ENCODE assay signal across 25 mouse cellular contexts in the genomic region with DNA sequence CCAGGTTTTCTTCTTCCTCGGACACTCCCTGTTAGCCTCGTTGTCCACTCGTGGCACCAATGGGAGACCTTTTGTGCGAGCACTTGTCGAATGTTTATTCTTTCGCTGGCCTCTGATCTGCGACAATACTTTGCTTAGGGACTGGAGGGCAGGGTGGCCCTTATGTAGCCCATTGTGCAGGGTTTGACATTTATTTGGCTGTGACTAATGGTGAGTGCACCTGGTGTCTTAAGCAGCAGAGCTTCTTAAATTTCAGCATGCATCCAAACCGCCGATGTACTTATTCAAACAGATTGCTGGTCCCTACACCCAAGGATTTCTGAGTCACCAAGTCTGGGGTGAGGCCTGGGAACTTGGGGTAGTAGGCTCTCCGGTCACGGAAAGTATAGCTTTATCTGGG.
A peak's percentile ranks its signal among the peaks of the same experiment; 100 is the strongest.
DNase-seq lines count a peak whose midpoint lies in the region; ATAC-seq lines count a peak whose summit lies in the region.
"Had no signal": no experiment of that assay in that cellular context is flagged by ENCODE, and none has a peak within 500 bp of the region (broad histone marks: within the 10 kb centered on the region; RNA-seq: fewer than 3 reads in every experiment).

No protein-coding gene starts in this region.

- no peak overlapping the region for H3K4me3 ChIP-seq in embryonic facial prominence, embryonic 14.5 days (ENCODE audit: low read depth, low read length)
- no peak overlapping the region for H3K4me3 ChIP-seq in embryonic facial prominence, embryonic 10.5 days
- H3K4me3 ChIP-seq in stomach, embryonic 14.5 days (ENCODE audit: low read depth, low read length): no peak overlapping the region
- no peak overlapping the region for H3K4me3 ChIP-seq in stomach, embryonic 16.5 days (replicated peaks; ENCODE audit: low read length)
- H3K4me3 ChIP-seq in hindbrain, embryonic 13.5 days: no peak overlapping the region
- H3K4me3 ChIP-seq: embryonic facial prominence, embryonic 12.5 days; embryonic facial prominence, embryonic 15.5 days; erythroblast, embryonic 14.5 days; forebrain, embryonic 10.5 days; forebrain, embryonic 12.5 days had no signal

- H3K9ac ChIP-seq in embryonic facial prominence, embryonic 14.5 days (ENCODE audit: low read depth, low read length): no peak overlapping the region
- H3K9ac ChIP-seq in stomach, embryonic 14.5 days (replicated peaks; ENCODE audit: low read depth, low read length): no peak overlapping the region
- no peak overlapping the region for H3K9ac ChIP-seq in stomach, embryonic 16.5 days (ENCODE audit: low read length)
- no peak overlapping the region for H3K9ac ChIP-seq in hindbrain, embryonic 13.5 days
- H3K9ac ChIP-seq: embryonic facial prominence, embryonic 12.5 days; embryonic facial prominence, embryonic 15.5 days; forebrain, embryonic 12.5 days had no signal

- 73% methylated on average over 11 of the region's 11 CpGs for WGBS in embryonic facial prominence, embryonic 14.5 days
- 77% methylated on average over 11 of the region's 11 CpGs for WGBS in embryonic facial prominence, embryonic 10.5 days
- WGBS in stomach, embryonic 14.5 days: 26% methylated on average over 11 of the region's 11 CpGs
- WGBS in stomach, embryonic 16.5 days: 28% methylated on average over 11 of the region's 11 CpGs
- WGBS in hindbrain, embryonic 13.5 days: 75% methylated on average over 11 of the region's 11 CpGs

- H3K4me2 ChIP-seq in embryonic facial prominence, embryonic 14.5 days (ENCODE audit: low read depth, low read length): no peak overlapping the region
- H3K4me2 ChIP-seq in stomach, embryonic 14.5 days (replicated peaks; ENCODE audit: low read depth, low read length): no peak overlapping the region
- no peak overlapping the region for H3K4me2 ChIP-seq in stomach, embryonic 16.5 days (ENCODE audit: low read depth, low read length)
- no peak overlapping the region for H3K4me2 ChIP-seq in hindbrain, embryonic 13.5 days
- H3K4me2 ChIP-seq: embryonic facial prominence, embryonic 12.5 days; embryonic facial prominence, embryonic 15.5 days; forebrain, embryonic 12.5 days had no signal

- peaks cover 31% of the 10 kb centered on the region for H3K4me1 ChIP-seq in embryonic facial prominence, embryonic 14.5 days (ENCODE audit: control insufficient read depth, insufficient read depth, low read length)
- peaks cover 46% of the 10 kb centered on the region for H3K4me1 ChIP-seq in embryonic facial prominence, embryonic 10.5 days
- H3K4me1 ChIP-seq in stomach, embryonic 14.5 days (ENCODE audit: control insufficient read depth, insufficient read depth, low read length): peaks cover 24% of the 10 kb centered on the region
- H3K4me1 ChIP-seq in stomach, embryonic 16.5 days (ENCODE audit: control insufficient read depth, insufficient read depth, low read length): peaks cover 7% of the 10 kb centered on the region
- H3K4me1 ChIP-seq in hindbrain, embryonic 13.5 days (replicated peaks): peaks cover 36% of the 10 kb centered on the region

- no peaks in the 10 kb centered on the region for H3K27me3 ChIP-seq in embryonic facial prominence, embryonic 14.5 days (replicated peaks; ENCODE audit: control insufficient read depth, insufficient read depth, low read length)
- no peaks in the 10 kb centered on the region; the same call in 1 of the 2 replicates for H3K27me3 ChIP-seq in embryonic facial prominence, embryonic 10.5 days (replicated peaks; ENCODE audit: low read depth, poor library complexity, severe bottlenecking)
- H3K27me3 ChIP-seq in stomach, embryonic 14.5 days (ENCODE audit: control insufficient read depth, insufficient read depth, low read length): no peaks in the 10 kb centered on the region
- no peaks in the 10 kb centered on the region for H3K27me3 ChIP-seq in stomach, embryonic 16.5 days (ENCODE audit: control insufficient read depth, insufficient read depth, low read length)
- H3K27me3 ChIP-seq in hindbrain, embryonic 13.5 days: 0 out of 2 replicates have a peak, but pooled peaks cover 6% of the 10 kb centered on the region
- H3K27me3 ChIP-seq: embryonic facial prominence, embryonic 12.5 days; embryonic facial prominence, embryonic 15.5 days; forebrain, embryonic 12.5 days had no signal

- no peaks in the 10 kb centered on the region for H3K36me3 ChIP-seq in embryonic facial prominence, embryonic 14.5 days (ENCODE audit: control insufficient read depth, insufficient read depth, low read length)
- no peaks in the 10 kb centered on the region for H3K36me3 ChIP-seq in embryonic facial prominence, embryonic 10.5 days (replicated peaks)
- no peaks in the 10 kb centered on the region for H3K36me3 ChIP-seq in stomach, embryonic 14.5 days (ENCODE audit: control insufficient read depth, insufficient read depth, low read length)
- no peaks in the 10 kb centered on the region for H3K36me3 ChIP-seq in stomach, embryonic 16.5 days (ENCODE audit: control insufficient read depth, insufficient read depth, low read length)
- H3K36me3 ChIP-seq in hindbrain, embryonic 13.5 days: no peaks in the 10 kb centered on the region
- H3K36me3 ChIP-seq: embryonic facial prominence, embryonic 12.5 days; embryonic facial prominence, embryonic 15.5 days; forebrain, embryonic 10.5 days; forebrain, embryonic 12.5 days had no signal

- DNase-seq in embryonic facial prominence, embryonic 14.5 days (ENCODE audit: low spot score): no peak
- no peak for DNase-seq in embryonic facial prominence, embryonic 10.5 days (ENCODE audit: low spot score)
- DNase-seq in right cerebral cortex, postnatal 4 days: no peak
- no peak for DNase-seq in lung, postnatal 25 days (ENCODE audit: low spot score)
- DNase-seq: adrenal gland, adult 2 months; adrenal gland, postnatal 10 days; adrenal gland, postnatal 25 days; B cell, adult 2 months; cerebellum, adult 11 months; cerebellum, adult 18-20 months; cerebellum, adult 8-10 months; cerebellum, adult 9-11 months; cerebellum, postnatal 14 days; cerebellum, postnatal 36 days; embryo, embryonic 11 days had no signal

- no peak overlapping the region for H3K27ac ChIP-seq in embryonic facial prominence, embryonic 14.5 days (replicated peaks; ENCODE audit: low read depth, low read length)
- H3K27ac ChIP-seq in embryonic facial prominence, embryonic 10.5 days (replicated peaks): no peak overlapping the region
- 0 out of 2 replicates have a peak overlapping the region, but pooled peaks have one; percentile 21 for H3K27ac ChIP-seq in stomach, embryonic 14.5 days (ENCODE audit: low read length)
- peak overlapping the region; percentile 43 for H3K27ac ChIP-seq in stomach, embryonic 16.5 days (ENCODE audit: low read length)
- no peak overlapping the region for H3K27ac ChIP-seq in hindbrain, embryonic 13.5 days
- H3K27ac ChIP-seq: embryonic facial prominence, embryonic 12.5 days; embryonic facial prominence, embryonic 15.5 days; forebrain, embryonic 10.5 days; forebrain, embryonic 12.5 days had no signal

- peak; percentile 10; the same call in 1 of the 2 replicates for ATAC-seq in embryonic facial prominence, embryonic 14.5 days (ENCODE audit: low read depth)
- ATAC-seq in stomach, embryonic 14.5 days (ENCODE audit: insufficient number of reproducible peaks, insufficient read depth, low FRiP score, low read depth): no peak
- ATAC-seq in stomach, embryonic 16.5 days (ENCODE audit: insufficient read depth, low FRiP score): peak; percentile 37; the same call in 1 of the 2 replicates
- no peak for ATAC-seq in hindbrain, embryonic 13.5 days (ENCODE audit: low FRiP score)
- ATAC-seq: forebrain, embryonic 14.5 days; forebrain, embryonic 16.5 days had no signal

- H3K9me3 ChIP-seq in embryonic facial prominence, embryonic 14.5 days (ENCODE audit: control insufficient read depth, low read length): no peaks in the 10 kb centered on the region
- no peaks in the 10 kb centered on the region for H3K9me3 ChIP-seq in embryonic facial prominence, embryonic 10.5 days
- H3K9me3 ChIP-seq in stomach, embryonic 14.5 days (ENCODE audit: control insufficient read depth, low read depth, low read length): no peaks in the 10 kb centered on the region
- no peaks in the 10 kb centered on the region for H3K9me3 ChIP-seq in stomach, embryonic 16.5 days (replicated peaks; ENCODE audit: control insufficient read depth, low read length)
- H3K9me3 ChIP-seq in hindbrain, embryonic 13.5 days: no peaks in the 10 kb centered on the region
- H3K9me3 ChIP-seq: embryonic facial prominence, embryonic 12.5 days; embryonic facial prominence, embryonic 15.5 days; forebrain, embryonic 10.5 days; forebrain, embryonic 12.5 days had no signal

Comparison
In these comparisons a context has a peak if more than half of its experiments do, and no peak if none do; other contexts are left out.
1. ATAC-seq: peak in embryonic facial prominence, embryonic 14.5 days (single experiment) and stomach, embryonic 16.5 days (single experiment); none in stomach, embryonic 14.5 days (single experiment) and hindbrain, embryonic 13.5 days (single experiment).
2. H3K27ac ChIP-seq: peak in stomach, embryonic 14.5 days (single experiment) and stomach, embryonic 16.5 days (single experiment); none in embryonic facial prominence, embryonic 14.5 days (single experiment), embryonic facial prominence, embryonic 10.5 days (single experiment) and hindbrain, embryonic 13.5 days (single experiment).